Mouse (Mus musculus) CD8-positive naive resting alpha-beta T cell, adult 2 months (primary cell): ENCODE data around the gene Gpr108.
"Not testable (repeated sequence)": the region's sequence is repeated elsewhere in the genome, so short reads cannot be mapped to it uniquely, and the experiment has no call there.

Experiments
- DNase-seq, 2 experiments: peaks; one replicate each; pipeline ENCODE4 v3.0.0; 2022; ENCODE audit warnings: low read depth in 2 of 2, low spot score in 2 of 2

The Gpr108 gene

GRCm38 (mm10) chr17:57248201-57248699 is at the start of gene Gpr108:
Gene Gpr108 (minus strand): TSS chr17:57248446.
- DNase-seq: peak; percentile 80 to 85

DNA sequence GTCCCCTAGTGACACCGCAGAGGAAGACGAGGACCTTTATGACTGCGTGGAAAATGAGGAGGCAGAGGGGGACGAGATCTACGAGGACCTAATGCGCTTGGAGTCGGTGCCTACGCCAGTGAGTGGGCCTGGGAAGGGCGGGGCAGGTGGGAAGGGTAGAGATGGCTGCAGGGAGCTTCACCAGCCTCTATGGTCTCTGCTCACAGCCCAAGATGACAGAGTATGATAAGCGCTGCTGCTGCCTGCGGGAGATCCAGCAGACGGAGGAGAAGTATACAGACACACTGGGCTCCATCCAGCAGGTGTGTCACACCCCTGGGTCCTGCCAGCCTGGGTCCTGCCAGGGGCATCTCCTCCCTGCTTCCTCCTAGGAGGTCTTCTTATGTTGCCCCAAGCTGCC is 48.8 kb upstream of the Gpr108 start:
- no peak for DNase-seq

GRCm38 (mm10) chr17:57295935-57296334 is 47.7 kb upstream of the Gpr108 start:
- DNase-seq: no peak

GRCm38 (mm10) chr17:57292968-57293367 is 44.7 kb upstream of the Gpr108 start:
- DNase-seq: no peak

GRCm38 (mm10) chr17:57292302-57292701 is 44.1 kb upstream of the Gpr108 start:
- no peak for DNase-seq

DNA sequence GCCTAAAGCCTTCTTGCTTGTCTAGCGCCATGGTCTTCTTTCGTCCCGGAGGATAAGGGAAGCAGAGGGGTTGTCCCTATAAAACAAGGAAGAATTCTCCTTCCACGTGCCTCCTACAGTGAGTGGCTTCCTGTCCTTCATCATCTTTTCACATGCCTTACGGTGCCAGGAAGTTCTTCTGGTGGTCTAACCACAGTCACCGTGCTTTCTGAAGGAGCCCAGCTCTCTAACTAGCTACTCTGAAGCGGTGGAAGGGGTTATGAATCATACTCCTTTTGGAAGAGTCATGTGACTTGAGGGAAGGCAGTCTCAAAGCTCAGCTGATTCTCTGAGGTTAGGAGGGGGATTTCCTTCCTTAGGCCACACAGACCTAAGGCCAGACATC is 42.4 kb upstream of the Gpr108 start:
- peak; percentile 39 to 48 for DNase-seq

- DNase-seq: peak; percentile 32 to 43
Measured at GRCm38 (mm10) chr17:57290001-57290670, 41.9 kb upstream of the Gpr108 start.

DNA sequence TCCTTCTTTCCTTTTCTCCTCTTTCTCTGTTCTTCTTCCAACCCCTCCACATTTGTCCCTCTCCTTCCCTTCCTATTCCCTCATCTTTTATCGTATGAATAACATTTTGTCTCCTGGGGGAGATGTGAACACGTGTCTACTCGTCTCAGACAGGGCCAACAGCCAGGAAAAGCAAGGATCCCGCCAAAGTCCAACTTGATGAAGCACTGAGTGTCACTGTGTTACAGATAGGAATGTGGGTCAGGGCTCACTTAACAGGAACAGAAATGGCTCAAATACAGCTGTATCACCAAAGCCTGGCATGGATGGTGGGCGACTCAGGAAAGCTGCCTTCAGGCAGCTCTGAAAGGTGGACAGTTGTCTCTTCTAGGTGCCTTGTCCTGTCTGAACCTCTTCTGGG is 41.0 kb upstream of the Gpr108 start:
- no peak for DNase-seq

- peak in 1 of 2 experiments; percentile 42 for DNase-seq
Measured at GRCm38 (mm10) chr17:57286718-57287355, 38.6 kb upstream of the Gpr108 start.

DNA sequence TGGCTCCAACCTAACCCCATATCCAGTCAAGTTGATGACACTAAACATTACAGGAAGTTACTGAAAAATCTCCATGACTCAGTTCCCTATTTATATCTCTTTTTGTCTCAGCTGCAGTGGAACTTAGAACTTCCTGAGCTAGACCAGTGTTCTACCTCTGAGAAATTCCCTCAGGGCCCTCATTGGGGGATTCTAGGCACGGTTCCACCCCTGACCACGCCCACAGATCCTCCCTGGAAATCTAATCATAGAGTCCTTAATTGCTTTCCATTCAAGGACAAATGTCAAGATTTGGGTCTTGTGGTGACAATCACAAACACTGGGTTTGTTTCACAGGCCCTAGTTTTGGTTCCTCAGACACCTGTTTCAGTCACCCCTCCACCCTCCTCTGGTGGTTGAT is 36.8 kb upstream of the Gpr108 start:
- DNase-seq: no peak

DNA sequence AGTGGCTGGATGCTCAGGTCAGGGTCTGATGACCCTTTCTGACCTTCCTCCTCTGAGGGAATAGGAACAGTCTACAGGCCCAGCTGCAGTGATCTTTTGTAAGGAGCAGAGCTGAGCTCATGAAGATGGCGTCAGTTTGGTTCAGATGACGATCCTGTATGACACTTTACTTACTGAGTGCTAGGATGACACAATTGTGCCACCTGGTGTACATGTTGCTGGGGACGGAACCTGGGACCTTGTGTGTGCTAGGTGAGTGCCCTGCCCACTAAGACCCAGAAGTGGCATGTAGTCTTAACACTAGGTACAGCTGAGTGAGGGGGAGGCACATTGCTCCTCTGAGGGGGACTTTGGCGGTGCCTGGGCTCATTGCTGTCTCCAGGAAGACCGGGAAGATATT is 35.7 kb upstream of the Gpr108 start:
- DNase-seq: no peak

GRCm38 (mm10) chr17:57280411-57280810 is 32.2 kb upstream of the Gpr108 start:
- DNase-seq: no peak

- DNase-seq: peak in 1 of 2 experiments; percentile 50
Measured at GRCm38 (mm10) chr17:57279591-57280224, 31.5 kb upstream of the Gpr108 start.

DNA sequence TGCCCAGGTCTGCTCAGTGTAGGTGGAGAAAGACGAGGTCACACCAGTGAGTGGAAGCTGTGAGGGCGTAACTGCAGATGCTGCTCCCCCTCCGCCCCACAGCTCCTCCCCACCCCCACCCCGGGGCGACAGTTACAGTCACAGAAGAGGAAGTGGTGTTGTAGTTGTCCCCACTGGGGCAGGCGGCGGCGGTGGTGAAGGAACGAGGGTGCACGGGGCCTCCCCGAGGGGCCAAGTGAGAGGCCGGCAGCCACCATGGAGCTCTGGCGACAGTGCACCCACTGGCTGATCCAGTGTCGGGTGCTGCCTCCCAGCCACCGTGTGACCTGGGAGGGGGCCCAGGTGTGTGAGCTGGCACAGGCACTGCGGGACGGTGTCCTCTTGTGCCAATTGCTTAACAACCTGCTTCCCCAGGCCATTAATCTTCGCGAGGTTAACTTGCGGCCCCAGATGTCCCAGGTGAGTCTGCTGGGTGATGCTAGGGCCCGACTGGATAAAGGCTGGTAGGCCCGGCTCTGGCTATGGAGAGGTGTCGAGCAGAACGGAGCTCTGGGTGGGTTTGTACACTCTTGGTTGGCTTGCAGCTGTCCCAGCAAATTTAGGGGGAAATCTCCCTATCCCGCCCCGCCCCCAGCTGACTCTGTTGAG is 30.8 kb upstream of the Gpr108 start, which contains the start of gene Vav1:
Gene Vav1, plus strand, starts transcription at position 158 of the 648 bp plus-strand sequence.
- DNase-seq: peak; percentile 49 to 62

- DNase-seq: no peak
Measured at GRCm38 (mm10) chr17:57278537-57278936, 30.3 kb upstream of the Gpr108 start.

DNA sequence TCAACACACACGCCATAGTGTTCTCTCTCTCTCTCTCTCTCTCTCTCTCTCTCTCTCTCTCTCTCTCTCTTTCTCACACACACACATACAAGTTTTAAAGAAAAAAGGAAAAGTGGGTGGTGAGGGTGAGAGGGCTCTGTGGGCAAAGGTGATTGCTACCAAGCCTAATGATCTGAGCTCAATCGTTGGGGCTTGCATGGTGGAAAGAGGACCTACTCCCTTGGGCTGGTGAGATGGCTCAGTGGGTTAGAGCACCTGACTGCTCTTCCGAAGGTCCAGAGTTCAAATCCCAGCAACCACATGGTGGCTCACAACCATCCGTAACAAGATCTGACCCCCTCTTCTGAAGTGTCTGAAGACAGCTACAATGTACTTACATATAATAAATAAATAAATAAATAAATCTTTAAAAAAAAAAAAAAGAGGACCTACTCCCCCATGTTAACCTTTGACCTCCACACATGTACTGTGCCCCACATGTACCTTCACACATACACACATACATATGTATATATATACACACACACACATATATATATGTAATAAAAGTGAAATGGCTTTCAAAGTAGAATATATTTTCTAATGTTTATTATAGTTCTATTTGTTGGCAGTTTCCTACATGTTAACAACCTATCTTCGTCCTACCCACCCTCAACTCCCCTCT is 29.5 kb upstream of the Gpr108 start:
- DNase-seq: not testable (repeated sequence)

DNA sequence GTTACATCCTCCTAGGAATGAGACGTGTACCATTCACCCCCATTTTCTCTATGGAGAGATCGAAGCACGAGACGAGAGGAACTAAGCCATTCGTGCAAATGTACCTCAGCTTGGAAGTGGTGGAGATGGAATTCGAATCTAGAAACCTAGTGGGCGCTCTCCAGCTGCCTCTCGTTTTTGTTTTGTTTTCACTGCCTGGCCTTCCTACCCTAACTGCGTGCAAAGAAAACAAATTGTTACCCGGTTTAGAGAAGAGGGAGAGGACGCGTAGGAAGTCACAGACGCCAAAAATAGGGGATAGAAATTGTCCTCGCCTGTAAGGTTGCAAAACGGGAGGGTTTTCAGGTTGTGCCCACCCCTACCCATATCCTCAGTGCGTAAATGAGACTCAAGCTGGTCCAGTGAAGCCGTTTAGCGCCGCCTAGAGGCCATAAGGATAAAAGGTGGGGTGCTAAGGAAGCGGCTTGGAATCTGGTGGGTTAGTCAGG is 28.4 kb upstream of the Gpr108 start:
- DNase-seq: peak; percentile 50 to 64

DNA sequence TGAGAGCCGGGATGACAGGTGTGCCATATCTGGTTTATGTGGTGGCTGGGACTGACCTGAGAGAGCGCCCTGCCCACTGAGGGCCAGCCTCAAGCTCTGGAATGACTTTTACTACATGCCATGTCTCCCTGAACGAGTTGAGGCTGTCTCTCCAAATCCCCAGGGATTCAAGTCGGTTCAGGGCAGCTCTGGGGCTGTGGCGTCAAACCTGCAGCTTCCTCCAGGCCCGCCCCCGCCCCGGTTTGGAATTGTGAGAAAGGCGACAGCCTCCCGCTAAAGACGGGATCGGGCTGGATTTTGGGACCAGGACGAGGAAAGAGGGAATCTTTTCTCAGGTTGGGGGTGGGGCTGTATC is 27.7 kb upstream of the Gpr108 start:
- no peak for DNase-seq

GRCm38 (mm10) chr17:57275111-57275996 is 27.1 kb upstream of the Gpr108 start:
- peak; percentile 84 to 86 for DNase-seq

DNA sequence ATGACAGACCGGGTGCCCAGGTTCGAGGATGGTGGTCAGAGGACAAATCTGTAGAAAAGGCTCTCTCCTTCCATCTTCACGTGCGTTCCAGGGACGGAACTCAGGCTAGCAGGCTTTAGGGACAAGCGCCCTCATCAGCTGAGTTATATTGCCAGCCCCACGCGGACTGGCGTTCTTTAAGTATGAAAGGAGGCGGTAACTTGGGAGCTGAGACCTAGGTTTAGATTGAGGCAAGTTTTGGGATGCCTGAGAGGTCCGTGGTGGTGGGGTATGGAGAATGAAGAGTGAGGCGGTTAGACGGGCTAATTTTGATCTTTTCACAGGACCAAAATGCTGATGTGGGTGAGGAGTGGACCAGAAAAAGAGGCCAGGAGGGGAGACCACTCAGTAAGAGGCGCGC is 26.4 kb upstream of the Gpr108 start:
- DNase-seq: no peak
